8 mouse cellular contexts compared by ENCODE assay signal in the genomic region with DNA sequence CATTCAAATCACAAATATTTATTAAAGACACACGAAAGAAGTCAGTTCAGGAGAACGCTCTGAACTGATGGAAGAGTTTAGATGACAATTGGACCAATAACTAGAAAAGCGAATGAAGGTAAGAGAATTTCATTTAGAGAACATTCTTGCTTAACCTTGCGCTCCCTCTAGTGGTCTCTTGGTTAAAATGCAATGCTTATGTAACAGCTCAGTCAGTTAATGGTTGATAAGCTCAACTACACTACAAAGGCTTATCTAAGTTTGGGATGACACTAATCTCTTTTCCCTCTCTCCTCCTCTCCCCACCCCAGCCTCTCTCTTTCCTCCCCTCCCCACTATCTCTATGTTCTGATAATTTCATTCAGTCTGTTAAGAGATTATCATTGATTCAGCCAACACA. TPM values are rescaled to one million over a fixed set of nuclear protein-coding genes. Genes with fewer than 3 reads are reported as not detected.
A peak's percentile ranks its signal among the peaks of the same experiment; 100 is the strongest.
DNase-seq lines count a peak whose midpoint lies in the region; TF ChIP-seq lines count a peak whose summit lies in the region.

No protein-coding gene starts in this region.

- WGBS in lung, adult 2 months: 26% methylated on average over 4 of the region's 4 CpGs

- H3K4me3 ChIP-seq in lung, adult 2 months (replicated peaks; ENCODE audit: extremely low read depth, low read depth, low read length): no peak overlapping the region

- H3K4me1 ChIP-seq in lung, adult 2 months (ENCODE audit: control insufficient read depth, insufficient read depth, low read length): no peaks in the 10 kb centered on the region

- DNase-seq in heart, adult 8-10 months (ENCODE audit: low spot score): peak; percentile 36
- no peak for DNase-seq in heart, adult 11 months
- DNase-seq in right cerebral cortex, adult 2 months (ENCODE audit: low spot score in 2 of 2): peak; percentile 22 to 47
- DNase-seq in right cerebral cortex, postnatal 4 days: no peak
- peak; percentile 52 for DNase-seq in cerebellum, adult 8-10 months
- DNase-seq in lung, adult 2 months: no peak
- no peak for DNase-seq in ovary, postnatal 14 days (ENCODE audit: low spot score)
- DNase-seq in urinary bladder, adult 18-20 months (ENCODE audit: low spot score in 2 of 2): no peak

- peak; percentile 19; the same call in 1 of the 2 replicates for TF ChIP-seq CTCF in lung, adult 2 months (IDR thresholded peaks at IDR 0.05; ENCODE audit: insufficient read depth, low read length)

- no peak for TF ChIP-seq POLR2A in lung, adult 2 months (IDR thresholded peaks at IDR 0.05; ENCODE audit: borderline replicate concordance, extremely low read depth, low read depth, low read length)

RNA-seq across cellular contexts. Expression of gene Hdac8, which starts 26.2 kb away (rescaled TPM):
- total RNA-seq in heart, adult 8-10 months (2022): 1 to 10 TPM; 3.8 to 4.1 (median 4.0) TPM
- polyA plus RNA-seq in lung, adult 2 months (2012; rRNA removed): 3.2 and 4.4 TPM in 2 replicates

Comparison
In these comparisons a context has a peak if more than half of its experiments do, and no peak if none do; other contexts are left out.
1. DNase-seq: peak in heart, adult 8-10 months (single experiment), right cerebral cortex, adult 2 months (2 of 2) and cerebellum, adult 8-10 months (single experiment); none in heart, adult 11 months (single experiment), right cerebral cortex, postnatal 4 days (single experiment), lung, adult 2 months (single experiment), ovary, postnatal 14 days (single experiment) and urinary bladder, adult 18-20 months (0 of 2).